Mouse (Mus musculus): ENCODE data around the gene Fen1.

The Fen1 gene

GRCm38 (mm10) chr19:10203848-10204615 lies at the start of gene Fen1, which contains the start of gene Tmem258:
Gene Fen1 (minus strand): TSS chr19:10204169.
Gene Tmem258 (plus strand): TSS chr19:10204014.
- DNase-seq = peak; percentile 92

GRCm38 (mm10) chr19:10248128-10248527 lies 44.2 kb upstream of the Fen1 start:
- no peak for DNase-seq

GRCm38 (mm10) chr19:10247165-10247564 lies 43.2 kb upstream of the Fen1 start:
- no peak for DNase-seq

GRCm38 (mm10) chr19:10244183-10244582 lies 40.2 kb upstream of the Fen1 start:
- peak; percentile 43 for DNase-seq

- DNase-seq = no peak
Measured at GRCm38 (mm10) chr19:10242916-10243315, 38.9 kb upstream of the Fen1 start.

- DNase-seq = peak; percentile 66
Measured at GRCm38 (mm10) chr19:10240654-10241305, 36.8 kb upstream of the Fen1 start, which contains the start of gene Myrf. Gene Myrf (minus strand): TSS chr19:10240748.

- DNase-seq = no peak
Measured at GRCm38 (mm10) chr19:10239975-10240653, 36.1 kb upstream of the Fen1 start.

- no peak for DNase-seq
Measured at GRCm38 (mm10) chr19:10239419-10239818, 35.5 kb upstream of the Fen1 start.

- DNase-seq = no peak
Measured at GRCm38 (mm10) chr19:10238477-10238876, 34.5 kb upstream of the Fen1 start.

- DNase-seq = peak; percentile 80
Measured at GRCm38 (mm10) chr19:10235784-10236565, 32.0 kb upstream of the Fen1 start.

- DNase-seq = no peak
Measured at GRCm38 (mm10) chr19:10232327-10233017, 28.5 kb upstream of the Fen1 start.

- no peak for DNase-seq
Measured at GRCm38 (mm10) chr19:10231871-10232270, 27.9 kb upstream of the Fen1 start.

GRCm38 (mm10) chr19:10231016-10231415 lies 27.0 kb upstream of the Fen1 start:
- peak; percentile 45 for DNase-seq

GRCm38 (mm10) chr19:10225767-10226166 lies 21.8 kb upstream of the Fen1 start:
- peak; percentile 24 for DNase-seq

GRCm38 (mm10) chr19:10224637-10225453 lies 20.9 kb upstream of the Fen1 start:
- no peak for DNase-seq

GRCm38 (mm10) chr19:10223561-10223960 lies 19.6 kb upstream of the Fen1 start:
- DNase-seq = no peak

- DNase-seq = no peak
Measured at GRCm38 (mm10) chr19:10222656-10223055, 18.7 kb upstream of the Fen1 start.

- no peak for DNase-seq
Measured at GRCm38 (mm10) chr19:10221585-10221984, 17.6 kb upstream of the Fen1 start.

- DNase-seq = no peak
Measured at GRCm38 (mm10) chr19:10219593-10219992, 15.6 kb upstream of the Fen1 start.

- no peak for DNase-seq
Measured at GRCm38 (mm10) chr19:10219108-10219507, 15.1 kb upstream of the Fen1 start.

GRCm38 (mm10) chr19:10216101-10216500 lies 12.1 kb upstream of the Fen1 start:
- DNase-seq = no peak

Data from kidney, adult 11 months (tissue).